Mouse (Mus musculus) colon, adult 2 months (tissue): Measurements from ENCODE around the gene Trpc7. TPM values are rescaled to one million over a fixed set of nuclear protein-coding genes. Genes with fewer than 3 reads are reported as not detected.

ENCODE experiments used
- polyA plus RNA-seq: library from polyadenylated mRNA; depleted of rRNA; stranded (reverse); fragments of >200 nt; gene quantifications from 2 replicates; pipeline ENCODE4 v1.2.3, GENCODE M21; 2012; rRNA removed

The Trpc7 gene
- 0.02 and 0.21 TPM in 2 replicates for polyA plus RNA-seq

DNA sequence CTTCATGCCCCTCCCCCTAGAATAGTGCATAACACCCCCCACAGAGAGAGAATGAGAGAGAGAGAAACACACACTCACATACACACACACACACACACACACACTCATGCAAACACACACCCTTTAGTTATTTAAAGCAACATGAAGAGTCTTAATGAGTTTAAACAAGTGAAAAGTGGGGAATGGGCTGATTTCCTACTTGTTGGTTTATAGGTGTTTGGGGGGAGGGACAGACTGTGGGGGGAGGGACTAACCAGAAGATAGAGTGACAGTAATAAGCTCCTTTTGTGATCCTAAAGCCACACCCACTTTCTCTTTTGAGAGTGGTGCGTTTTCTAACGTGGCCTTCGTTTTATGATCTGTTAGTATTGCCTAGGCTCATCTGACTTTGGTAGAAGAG is at the start of gene Trpc7:
TSS of gene Trpc7 (minus strand) at position 101 of the 400 bp plus-strand sequence.

DNA sequence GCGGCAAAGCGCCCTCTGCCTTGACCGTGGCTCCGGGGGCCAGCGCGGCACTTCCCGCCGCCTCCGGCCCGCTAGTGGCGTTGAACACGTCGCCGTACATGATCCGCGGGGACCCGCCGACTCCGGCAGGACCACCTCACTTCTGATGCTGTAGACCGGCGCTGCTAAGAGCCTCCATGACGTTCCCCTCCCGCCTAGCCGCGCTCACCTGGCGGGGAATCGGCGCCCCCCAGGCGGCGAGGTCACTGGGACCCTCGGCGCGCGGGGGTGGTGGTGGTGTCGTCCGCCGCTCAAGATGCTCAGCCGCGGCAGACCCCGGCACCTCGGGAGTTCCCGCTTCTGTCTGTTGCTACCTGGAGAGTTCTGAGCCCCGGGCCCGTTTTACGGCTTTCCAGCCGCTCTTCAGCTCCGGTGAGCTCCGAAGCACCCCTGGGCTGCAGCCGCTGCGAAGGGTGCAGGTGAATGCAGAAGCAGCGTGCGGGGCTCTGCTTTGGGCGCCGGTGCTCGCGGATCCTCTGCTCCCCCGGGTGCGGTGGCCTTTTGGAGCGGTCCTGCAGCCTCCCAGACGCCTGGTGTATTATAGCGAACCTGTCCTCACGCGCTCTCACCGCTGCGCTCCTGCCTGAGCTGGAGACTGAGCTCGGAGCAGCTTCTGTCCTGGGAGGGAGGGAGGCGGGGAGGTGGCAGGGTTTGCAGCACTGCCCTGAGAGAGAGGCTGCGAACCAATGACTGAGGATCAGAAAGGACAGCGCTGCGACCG is 142.4 kb downstream of the Trpc7 start, which contains the start of gene Gm45623:
TSS of gene Gm45623 (minus strand) at position 636 of the 760 bp plus-strand sequence.

Other genes starting within 250 kb of the Trpc7 start
- gene Smad5, start 193.0 kb downstream of the Trpc7 start, polyA plus RNA-seq = 8.3 and 9.7 TPM in 2 replicates
- 0.75 and 0.80 TPM in 2 replicates for gene Gm45623, start 142.2 kb downstream of the Trpc7 start, polyA plus RNA-seq